Mouse (Mus musculus): Measurements from ENCODE around the gene Gm21698. TPM values are rescaled to one million over a fixed set of nuclear protein-coding genes. Genes with fewer than 3 reads are reported as not detected.
"Not testable (repeated sequence)": the region's sequence is repeated elsewhere in the genome, so short reads cannot be mapped to it uniquely, and the experiment has no call there.

Gm21698 gene
- polyA plus RNA-seq (2015; fragmentation: Nextera tagmentation; extraction: Ambion mirVana) = 0.14 TPM in 1 of 2 replicates, not detected in the other

DNA sequence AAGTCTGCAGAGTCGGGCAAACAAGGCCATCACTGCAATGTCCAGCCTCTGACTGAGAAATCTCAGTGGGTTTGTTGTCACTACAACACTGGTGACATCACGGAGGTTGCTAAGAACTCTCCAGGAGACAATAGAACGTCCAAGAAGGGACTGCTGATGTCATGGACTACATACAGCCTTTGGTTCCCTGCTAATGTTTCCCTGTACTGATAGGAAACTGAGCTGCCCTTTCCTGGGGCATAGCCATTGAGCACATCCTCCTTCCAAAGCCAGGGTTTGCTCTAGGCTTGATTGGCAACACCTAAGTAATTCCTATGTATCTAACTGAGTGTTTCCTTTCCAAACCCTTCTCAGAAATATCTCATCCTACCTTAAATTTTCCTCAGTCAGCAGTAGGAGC is at the start of gene Gm21698:
TSS of gene Gm21698 (minus strand) at position 101 of the 400 bp plus-strand sequence.
- no CpG with 5 or more reads among the region's 3 CpGs for WGBS
- H3K4me3 ChIP-seq (replicated peaks); H3K27ac ChIP-seq; H3K27me3 ChIP-seq (replicated peaks); H3K9ac ChIP-seq; H3K36me3 ChIP-seq; H3K4me2 ChIP-seq (replicated peaks); H3K4me1 ChIP-seq (replicated peaks); H3K9me3 ChIP-seq; ATAC-seq: not testable (repeated sequence)

DNA sequence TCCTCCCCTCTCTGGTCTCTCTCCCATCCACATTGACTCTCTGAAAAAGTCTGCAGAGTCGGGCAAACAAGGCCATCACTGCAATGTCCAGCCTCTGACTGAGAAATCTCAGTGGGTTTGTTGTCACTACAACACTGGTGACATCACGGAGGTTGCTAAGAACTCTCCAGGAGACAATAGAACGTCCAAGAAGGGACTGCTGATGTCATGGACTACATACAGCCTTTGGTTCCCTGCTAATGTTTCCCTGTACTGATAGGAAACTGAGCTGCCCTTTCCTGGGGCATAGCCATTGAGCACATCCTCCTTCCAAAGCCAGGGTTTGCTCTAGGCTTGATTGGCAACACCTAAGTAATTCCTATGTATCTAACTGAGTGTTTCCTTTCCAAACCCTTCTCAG is 34.4 kb upstream of the Gm21698 start, which contains the start of gene Gm5862:
TSS of gene Gm5862 (minus strand) at position 101 of the 400 bp plus-strand sequence.
- ATAC-seq; H3K27me3 ChIP-seq (replicated peaks); H3K4me2 ChIP-seq (replicated peaks); H3K4me3 ChIP-seq (replicated peaks); H3K4me1 ChIP-seq (replicated peaks); H3K9ac ChIP-seq; H3K9me3 ChIP-seq; H3K27ac ChIP-seq; H3K36me3 ChIP-seq: not testable (repeated sequence)
- WGBS = no CpG with 5 or more reads among the region's 3 CpGs

DNA sequence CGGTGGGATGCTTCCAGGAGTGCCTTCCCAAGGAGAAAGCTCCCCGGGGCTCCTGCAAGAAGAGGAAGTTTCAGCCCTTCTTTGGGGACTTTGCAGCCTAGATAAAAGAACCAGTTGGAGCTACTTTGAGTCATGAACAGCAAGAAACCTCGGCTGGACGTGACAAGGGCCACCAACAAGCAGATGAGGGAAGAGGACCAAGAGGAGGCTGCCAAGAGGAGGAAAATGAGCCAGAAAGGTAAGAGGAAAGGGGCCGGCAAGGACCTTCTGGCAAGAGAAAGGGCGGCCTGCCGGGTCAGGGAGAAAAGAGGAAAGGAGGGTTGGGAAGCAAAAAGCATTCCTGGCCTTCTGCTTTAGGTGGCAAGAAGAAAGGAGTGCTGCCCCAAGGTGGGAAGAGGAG is 19.2 kb upstream of the Gm21698 start:
- not testable (repeated sequence) for H3K27me3 ChIP-seq (replicated peaks); H3K4me1 ChIP-seq (replicated peaks); ATAC-seq; H3K9me3 ChIP-seq; H3K4me2 ChIP-seq (replicated peaks); H3K36me3 ChIP-seq; H3K27ac ChIP-seq; H3K4me3 ChIP-seq (replicated peaks); H3K9ac ChIP-seq
- WGBS = 67% methylated on average over 7 of the region's 7 CpGs

DNA sequence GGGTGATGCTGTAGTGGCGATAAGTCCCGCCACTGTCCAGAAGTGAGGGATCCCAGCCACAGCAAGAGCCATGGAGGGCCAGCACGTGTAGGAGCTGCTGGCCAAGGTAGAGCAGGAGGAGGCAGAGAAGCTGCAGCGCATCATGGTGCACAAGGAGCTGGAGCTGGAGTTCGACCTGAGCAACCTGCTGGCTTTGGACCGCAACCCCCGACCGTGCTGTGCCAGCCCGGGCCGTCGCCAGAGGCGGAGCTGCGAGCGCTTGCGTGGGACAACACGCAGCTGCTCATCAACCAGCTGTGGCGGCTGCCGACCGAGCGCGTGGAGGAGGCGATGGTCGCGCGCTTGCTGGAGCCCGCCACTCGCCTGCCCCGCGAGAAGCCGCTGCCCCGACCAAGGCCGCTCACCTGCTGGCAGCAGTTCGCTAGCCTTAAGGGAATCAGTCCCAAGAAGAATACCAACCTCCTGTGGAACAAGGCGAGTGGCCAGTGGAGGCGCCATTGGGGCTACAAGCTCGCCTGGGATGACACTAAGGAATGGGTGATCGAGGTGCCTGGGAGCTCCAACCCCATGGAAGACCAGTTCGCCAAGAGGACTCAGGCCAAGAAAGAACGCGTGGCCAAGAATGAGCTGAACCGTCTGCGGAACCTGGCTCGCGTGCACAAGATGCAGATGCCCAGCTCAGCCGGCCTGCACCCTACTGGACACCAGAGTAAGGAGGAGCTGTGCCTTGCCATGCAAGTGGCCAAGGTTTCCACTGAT is 18.7 kb upstream of the Gm21698 start:
- not testable (repeated sequence) for H3K4me1 ChIP-seq (replicated peaks); H3K9me3 ChIP-seq; H3K9ac ChIP-seq; H3K27me3 ChIP-seq (replicated peaks); H3K36me3 ChIP-seq; H3K27ac ChIP-seq
- Histone ChIP-seq H3K4me2 (replicated peaks) (peak overlapping the region; percentile 51), H3K4me3 (replicated peaks) (peak overlapping the region; percentile 14)
- WGBS = 18% methylated on average over 45 of the region's 45 CpGs
- peak; percentile 67 for ATAC-seq

DNA sequence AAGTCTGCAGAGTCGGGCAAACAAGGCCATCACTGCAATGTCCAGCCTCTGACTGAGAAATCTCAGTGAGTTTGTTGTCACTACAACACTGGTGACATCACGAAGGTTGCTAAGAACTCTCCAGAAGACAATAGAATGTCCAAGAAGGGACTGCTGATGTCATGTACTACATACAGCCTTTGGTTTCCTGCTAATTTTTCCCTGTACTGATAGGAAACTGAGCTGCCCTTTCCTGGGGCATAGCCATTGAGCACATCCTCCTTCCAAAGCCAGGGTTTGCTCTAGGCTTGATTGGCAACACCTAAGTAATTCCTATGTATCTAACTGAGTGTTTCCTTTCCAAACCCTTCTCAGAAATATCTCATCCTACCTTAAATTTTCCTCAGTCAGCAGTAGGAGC is 16.2 kb upstream of the Gm21698 start, which contains the start of gene Gm1979:
TSS of gene Gm1979 (minus strand) at position 101 of the 400 bp plus-strand sequence.
- H3K9me3 ChIP-seq; ATAC-seq; H3K9ac ChIP-seq; H3K36me3 ChIP-seq; H3K27me3 ChIP-seq (replicated peaks); H3K4me1 ChIP-seq (replicated peaks); H3K4me2 ChIP-seq (replicated peaks); H3K4me3 ChIP-seq (replicated peaks); H3K27ac ChIP-seq: not testable (repeated sequence)
- WGBS = 83% methylated on average over 1 of the region's 2 CpGs

DNA sequence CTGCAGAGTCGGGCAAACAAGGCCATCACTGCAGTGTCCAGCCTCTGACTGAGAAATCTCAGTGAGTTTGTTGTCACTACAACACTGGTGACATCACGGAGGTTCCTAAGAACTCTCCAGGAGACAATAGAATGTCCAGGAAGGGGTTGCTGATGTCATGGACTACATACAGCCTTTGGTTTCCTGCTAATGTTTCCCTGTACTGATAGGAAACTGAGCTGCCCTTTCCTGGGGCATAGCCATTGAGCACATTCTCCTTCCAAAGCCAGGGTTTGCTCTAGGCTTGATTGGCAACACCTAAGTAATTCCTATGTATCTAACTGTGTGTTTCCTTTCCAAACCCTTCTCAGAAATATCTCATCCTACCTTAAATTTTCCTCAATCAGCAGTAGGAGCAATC is 15.9 kb downstream of the Gm21698 start, which contains the start of gene Gm21680:
TSS of gene Gm21680 (minus strand) at position 101 of the 400 bp plus-strand sequence.
- not testable (repeated sequence) for H3K9me3 ChIP-seq; H3K4me1 ChIP-seq (replicated peaks); H3K4me3 ChIP-seq (replicated peaks); H3K27ac ChIP-seq; H3K36me3 ChIP-seq; H3K4me2 ChIP-seq (replicated peaks); H3K9ac ChIP-seq; ATAC-seq; H3K27me3 ChIP-seq (replicated peaks)
- WGBS = no CpG with 5 or more reads among the region's 2 CpGs

DNA sequence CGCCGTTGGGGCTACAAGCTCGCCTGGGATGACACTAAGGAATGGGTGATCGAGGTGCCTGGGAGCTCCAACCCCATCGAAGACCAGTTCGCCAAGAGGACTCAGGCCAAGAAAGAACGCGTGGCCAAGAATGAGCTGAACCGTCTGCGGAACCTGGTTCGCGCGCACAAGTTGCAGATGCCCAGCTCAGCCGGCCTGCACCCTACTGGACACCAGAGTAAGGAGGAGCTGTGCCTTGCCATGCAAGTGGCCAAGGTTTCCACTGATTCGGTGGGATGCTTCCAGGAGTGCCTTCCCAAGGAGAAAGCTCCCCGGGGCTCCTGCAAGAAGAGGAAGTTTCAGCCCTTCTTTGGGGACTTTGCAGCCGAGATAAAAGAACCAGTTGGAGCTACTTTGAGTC is 31.4 kb downstream of the Gm21698 start:
- not testable (repeated sequence) for H3K4me1 ChIP-seq (replicated peaks); H3K4me3 ChIP-seq (replicated peaks); H3K36me3 ChIP-seq; H3K27me3 ChIP-seq (replicated peaks); H3K27ac ChIP-seq; H3K9ac ChIP-seq; H3K9me3 ChIP-seq; ATAC-seq
- 44% methylated on average over 17 of the region's 17 CpGs for WGBS
- peak overlapping the region; percentile 38; the same call in 1 of the 2 replicates for H3K4me2 ChIP-seq (replicated peaks)

DNA sequence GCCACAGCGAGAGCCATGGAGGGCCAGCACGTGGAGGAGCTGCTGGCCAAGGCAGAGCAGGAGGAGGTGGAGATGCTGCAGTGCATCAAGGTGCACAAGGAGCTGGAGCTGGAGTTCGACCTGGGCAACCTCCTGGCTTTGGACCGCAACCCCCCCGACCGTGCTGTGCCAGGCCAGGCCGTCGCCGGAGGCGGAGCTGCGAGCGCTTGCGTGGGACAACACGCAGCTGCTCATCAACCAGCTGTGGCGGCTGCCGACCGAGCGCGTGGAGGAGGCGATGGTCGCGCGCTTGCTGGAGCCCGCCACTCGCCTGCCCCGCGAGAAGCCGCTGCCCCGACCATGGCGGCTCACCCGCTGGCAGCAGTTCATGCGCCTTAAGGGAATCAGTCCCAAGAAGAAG is 31.8 kb downstream of the Gm21698 start:
- WGBS = 20% methylated on average over 32 of the region's 32 CpGs
- not testable (repeated sequence) for H3K27ac ChIP-seq; H3K9ac ChIP-seq; H3K4me3 ChIP-seq (replicated peaks); H3K27me3 ChIP-seq (replicated peaks); H3K36me3 ChIP-seq; H3K4me1 ChIP-seq (replicated peaks); H3K9me3 ChIP-seq
- peak overlapping the region; percentile 38 for H3K4me2 ChIP-seq (replicated peaks)
- 0 out of 2 replicates have a peak, but pooled peaks have one; percentile 34 for ATAC-seq

DNA sequence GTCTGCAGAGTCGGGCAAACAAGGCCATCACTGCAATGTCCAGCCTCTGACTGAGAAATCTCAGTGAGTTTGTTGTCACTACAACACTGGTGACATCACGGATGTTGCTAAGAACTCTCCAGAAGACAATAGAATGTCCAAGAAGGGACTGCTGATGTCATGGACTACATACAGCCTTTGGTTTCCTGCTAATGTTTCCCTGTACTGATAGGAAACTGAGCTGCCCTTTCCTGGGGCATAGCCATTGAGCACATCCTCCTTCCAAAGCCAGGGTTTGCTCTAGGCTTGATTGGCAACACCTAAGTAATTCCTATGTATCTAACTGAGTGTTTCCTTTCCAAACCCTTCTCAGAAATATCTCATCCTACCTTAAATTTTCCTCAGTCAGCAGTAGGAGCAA is 34.1 kb downstream of the Gm21698 start, which contains the start of gene Gm21671:
TSS of gene Gm21671 (minus strand) at position 101 of the 400 bp plus-strand sequence.
- not testable (repeated sequence) for H3K9ac ChIP-seq; ATAC-seq; H3K9me3 ChIP-seq; H3K4me3 ChIP-seq (replicated peaks); H3K27ac ChIP-seq; H3K27me3 ChIP-seq (replicated peaks); H3K4me1 ChIP-seq (replicated peaks); H3K4me2 ChIP-seq (replicated peaks); H3K36me3 ChIP-seq
- WGBS = 76% methylated on average over 2 of the region's 2 CpGs

DNA sequence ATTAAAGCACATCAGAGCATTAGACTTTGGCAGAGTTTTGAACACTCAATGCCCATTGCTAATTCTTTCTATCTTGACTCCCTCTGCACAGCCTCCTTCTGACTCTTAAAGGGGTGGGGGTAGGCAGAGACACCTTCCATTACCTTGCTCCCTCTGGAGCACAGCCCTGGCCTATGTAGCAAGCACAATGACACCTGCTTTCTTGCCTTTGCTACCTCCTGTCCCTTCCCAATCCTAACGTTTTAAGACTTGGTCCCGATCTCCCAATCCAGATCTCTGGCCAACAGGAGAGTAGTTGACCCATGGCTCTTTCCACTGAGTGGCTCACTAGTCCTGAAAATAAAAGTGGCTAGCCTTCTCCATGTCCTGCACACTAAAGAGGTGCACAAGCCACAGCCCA is 43.1 kb downstream of the Gm21698 start:
- H3K9ac ChIP-seq; H3K27me3 ChIP-seq (replicated peaks); H3K4me1 ChIP-seq (replicated peaks); ATAC-seq; H3K9me3 ChIP-seq; H3K27ac ChIP-seq; H3K4me2 ChIP-seq (replicated peaks); H3K36me3 ChIP-seq; H3K4me3 ChIP-seq (replicated peaks): not testable (repeated sequence)
- 83% methylated on average over 2 of the region's 2 CpGs for WGBS

DNA sequence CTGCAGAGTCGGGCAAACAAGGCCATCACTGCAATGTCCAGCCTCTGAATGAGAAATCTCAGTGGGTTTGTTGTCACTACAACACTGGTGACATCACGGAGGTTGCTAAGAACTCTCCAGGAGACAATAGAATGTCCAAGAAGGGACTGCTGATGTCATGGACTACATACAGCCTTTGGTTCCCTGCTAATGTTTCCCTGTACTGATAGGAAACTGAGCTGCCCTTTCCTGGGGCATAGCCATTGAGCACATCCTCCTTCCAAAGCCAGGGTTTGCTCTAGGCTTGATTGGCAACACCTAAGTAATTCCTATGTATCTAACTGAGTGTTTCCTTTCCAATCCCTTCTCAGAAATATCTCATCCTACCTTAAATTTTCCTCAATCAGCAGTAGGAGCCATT is 46.2 kb downstream of the Gm21698 start, which contains the start of gene Gm21663:
TSS of gene Gm21663 (minus strand) at position 101 of the 400 bp plus-strand sequence.
- not testable (repeated sequence) for H3K27me3 ChIP-seq (replicated peaks); H3K36me3 ChIP-seq; H3K9me3 ChIP-seq; H3K4me1 ChIP-seq (replicated peaks); ATAC-seq; H3K9ac ChIP-seq; H3K4me3 ChIP-seq (replicated peaks); H3K27ac ChIP-seq; H3K4me2 ChIP-seq (replicated peaks)
- 59% methylated on average over 2 of the region's 2 CpGs for WGBS

Data from intestine, embryonic 15.5 days (tissue).